Mouse (Mus musculus): ENCODE measurements around the gene Ets1.

DNA sequence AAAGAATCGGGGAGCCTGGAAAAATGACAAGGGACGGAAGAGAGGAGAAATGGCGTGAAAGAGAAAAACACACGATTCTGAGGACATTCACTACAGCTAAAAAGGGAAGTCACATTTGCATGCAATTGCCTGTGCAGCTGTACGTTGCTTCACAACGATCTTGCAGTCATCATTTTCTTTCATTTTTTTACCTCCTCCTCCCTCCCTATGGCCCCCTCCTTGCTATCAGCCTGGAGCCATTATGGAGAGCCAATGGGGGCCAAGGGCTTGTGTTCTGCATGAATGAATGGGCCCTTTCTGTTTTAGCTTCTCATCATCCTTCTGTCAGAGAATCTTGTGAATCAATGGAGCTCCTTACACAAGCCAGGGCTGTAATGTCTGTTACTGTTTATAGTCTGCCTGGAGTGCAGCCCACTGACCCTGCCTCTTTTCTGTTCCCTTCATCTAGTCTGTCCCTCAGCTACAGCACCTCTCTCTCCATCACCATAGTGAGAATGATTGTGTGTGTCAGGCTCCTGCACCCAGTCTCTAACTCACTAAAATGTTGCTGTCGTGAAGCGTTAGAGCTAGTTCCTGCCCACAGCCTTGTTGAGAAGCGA lies 32.2 kb downstream of the Ets1 start:
- no peak for TF ChIP-seq POLR2A (IDR thresholded peaks at IDR 0.05; ENCODE audit: borderline replicate concordance, control insufficient read depth, low read depth, low read length)
- TF ChIP-seq CTCF (IDR thresholded peaks at IDR 0.05; ENCODE audit: control insufficient read depth, insufficient read depth, low read length) = no peak

All from bone marrow, adult 2 months (tissue).